Mouse (Mus musculus) lung, postnatal 0 days (tissue): ENCODE measurements around the gene Hist1h2br. TPM values are rescaled to one million over a fixed set of nuclear protein-coding genes. Genes with fewer than 3 reads are reported as not detected.
"Not testable (repeated sequence)": the region's sequence is repeated elsewhere in the genome, so short reads cannot be mapped to it uniquely, and the experiment has no call there.

Source experiments
- ATAC-seq: fragments of 200-750 bp; cut with Nextera tagmentation; 2 replicates; pipeline ENCODE4 v1.8.0; 2017; ENCODE audit warnings: moderate library complexity
- DNase-seq: peaks from one replicate; pipeline ENCODE4 v3.0.0-alpha.2; 2016; ENCODE audit warnings: low spot score
- H3K27ac ChIP-seq: fragments of 300-500 bp; sonication (generic); 2 replicates; pipeline ENCODE4 v1.5.1; 2014; ENCODE audit warnings: antibody characterized with exemption, mild to moderate bottlenecking, low read length, mixed read lengths
- H3K27me3 ChIP-seq: fragments of 300-500 bp; sonication (generic); replicated peaks from 2 replicates; pipeline ENCODE4 v1.6.1; 2014; ENCODE audit warnings: low read length, mixed read lengths; ENCODE audit not compliant: insufficient read depth
- H3K36me3 ChIP-seq: fragments of 300-500 bp; sonication (generic); 2 replicates; pipeline ENCODE4 v1.6.1; 2014; ENCODE audit warnings: low read length, mixed read lengths; ENCODE audit not compliant: insufficient read depth
- H3K4me1 ChIP-seq: fragments of 300-500 bp; sonication (generic); 2 replicates; pipeline ENCODE4 v1.6.1; 2014; ENCODE audit warnings: antibody characterized with exemption, low read depth, low read length, mixed read lengths; ENCODE audit not compliant: insufficient read depth
- H3K4me2 ChIP-seq: fragments of 300-500 bp; sonication (generic); replicated peaks from 2 replicates; pipeline ENCODE4 v1.6.1; 2014; ENCODE audit warnings: low read depth, mild to moderate bottlenecking, low read length, moderate library complexity, mixed read lengths
- H3K4me3 ChIP-seq: fragments of 300-500 bp; sonication (generic); 2 replicates; pipeline ENCODE4 v1.5.1; 2014; ENCODE audit warnings: low read depth, low read length
- H3K9ac ChIP-seq: fragments of 300-500 bp; sonication (generic); replicated peaks from 2 replicates; pipeline ENCODE4 v1.6.1; 2014; ENCODE audit warnings: low read depth, mild to moderate bottlenecking
- H3K9me3 ChIP-seq: fragments of 300-500 bp; sonication (generic); 2 replicates; pipeline ENCODE4 v1.6.1; 2016; ENCODE audit warnings: low read length, mixed read lengths
- CTCF ChIP-seq: IDR thresholded peaks from 2 replicates; pipeline ENCODE4 v1.5.1; 2016; ENCODE audit warnings: antibody characterized with exemption, mild to moderate bottlenecking
- EP300 ChIP-seq: IDR thresholded peaks from 2 replicates; pipeline ENCODE4 v1.6.1; 2016; ENCODE audit warnings: antibody characterized with exemption, mild to moderate bottlenecking, control low read depth
- WGBS: fragments of 180-500 bp; shearing (Covaris S2); extraction: QIAGEN DNeasy Blood & Tissue Kit; methylation state at CpG from one replicate; pipeline ENCODE4 v1.1.7; 2014; 5-methylcytosine and 5-hydroxymethylcytosine counted together
- polyA plus RNA-seq: library from polyadenylated mRNA; unstranded; fragments of >200 nt; fragmentation: Nextera tagmentation; extraction: Ambion mirVana; gene quantifications from 2 replicates; pipeline ENCODE4 v1.2.1, GENCODE M21; 2015

Hist1h2br gene
- 3.0 and 3.8 TPM in 2 replicates for polyA plus RNA-seq

DNA sequence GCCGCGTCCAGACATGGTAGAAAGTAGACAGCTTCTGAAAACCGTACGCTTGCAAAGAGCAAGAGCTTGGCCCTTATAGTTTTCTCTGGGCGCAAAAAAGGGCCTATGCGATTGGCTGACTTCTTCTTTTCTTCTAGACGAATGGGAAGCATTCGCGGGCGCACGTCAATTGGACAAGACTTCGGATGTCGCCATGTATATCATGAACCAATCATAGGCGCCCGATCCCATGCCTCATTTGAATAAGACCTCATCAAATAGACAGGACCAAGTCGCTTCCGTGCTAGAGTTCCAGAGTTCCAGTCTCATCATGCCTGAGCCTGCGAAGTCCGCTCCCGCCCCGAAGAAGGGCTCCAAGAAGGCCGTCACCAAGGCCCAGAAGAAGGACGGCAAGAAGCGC, at the start of gene Hist1h2br, which contains the start of gene Hist1h2ap:
Gene Hist1h2br (plus strand): TSS at position 283 of the 400 bp plus-strand sequence.
Gene Hist1h2ap (minus strand): TSS at position 47 of the 400 bp plus-strand sequence.
- H3K9ac ChIP-seq, H3K4me1 ChIP-seq, H3K27ac ChIP-seq, H3K4me2 ChIP-seq, H3K4me3 ChIP-seq, H3K27me3 ChIP-seq, H3K9me3 ChIP-seq, H3K36me3 ChIP-seq, DNase-seq: not testable (repeated sequence)
- ATAC-seq = peak; percentile 94
- no CpG with 5 or more reads among the region's 24 CpGs for WGBS

DNA sequence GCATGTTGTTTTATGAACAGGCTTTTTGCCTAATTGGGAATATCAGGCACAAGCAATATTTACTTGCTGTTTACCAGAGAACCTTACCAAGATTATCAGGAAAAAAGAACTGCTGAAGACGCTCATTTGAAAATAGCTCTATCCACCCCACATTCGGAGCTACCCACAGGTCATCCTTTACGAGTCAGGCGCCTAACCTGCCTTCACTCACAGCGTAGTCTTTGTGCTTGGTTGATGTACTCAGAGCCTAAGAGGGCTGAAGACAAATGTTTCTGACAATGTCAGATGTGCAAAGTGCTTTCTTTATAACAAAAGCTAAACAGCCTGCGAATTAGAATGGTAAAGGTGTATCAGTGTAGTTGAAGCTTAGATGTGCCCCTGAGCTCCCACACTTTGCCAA, 49.2 kb upstream of the Hist1h2br start:
- Histone ChIP-seq H3K4me3 (no peak overlapping the region), H3K4me2 (no peak overlapping the region)

DNA sequence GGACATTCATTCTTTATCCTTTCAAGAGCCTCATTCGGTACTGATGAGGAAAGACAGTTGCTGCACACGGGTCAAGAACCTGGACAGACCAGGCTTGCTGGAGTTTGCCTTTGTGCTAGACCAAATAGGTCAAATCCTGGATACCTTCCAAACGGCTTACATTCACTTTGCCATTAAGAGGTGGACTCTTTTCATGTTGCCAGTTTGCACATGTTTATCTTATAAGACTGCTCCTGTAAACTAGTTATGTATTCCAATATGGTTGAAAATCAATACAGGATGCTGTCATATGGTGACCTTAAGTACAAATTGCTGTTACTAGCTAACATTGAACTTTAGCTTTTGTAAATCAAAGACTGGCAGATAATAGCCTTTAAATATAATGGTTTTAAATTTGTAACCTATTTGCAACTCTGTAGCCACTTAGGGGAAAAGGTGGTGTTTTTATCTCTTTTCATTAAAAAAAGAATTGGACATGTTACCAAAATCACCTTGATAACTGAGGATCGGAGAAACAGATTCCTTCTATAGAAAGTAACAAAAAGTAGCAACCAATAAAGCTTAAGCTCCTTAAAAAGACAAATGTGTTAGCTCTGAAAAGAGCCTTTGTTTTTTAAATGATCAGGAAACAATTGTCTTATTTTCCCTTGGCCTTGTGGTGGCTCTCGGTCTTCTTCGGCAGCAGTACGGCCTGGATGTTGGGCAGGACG, 47.2 kb upstream of the Hist1h2br start:
- H3K27ac ChIP-seq = 0 out of 2 replicates have a peak overlapping the region, but pooled peaks have one; percentile 21
- H3K9ac ChIP-seq = no peak overlapping the region
- H3K4me1 ChIP-seq = peaks cover 4% of the 10 kb centered on the region; the same call in 1 of the 2 replicates
- no peaks in the 10 kb centered on the region for H3K27me3 ChIP-seq
- WGBS = 4% methylated on average over 8 of the region's 8 CpGs
- ATAC-seq (no peak), DNase-seq (peak; percentile 38)
- no peaks in the 10 kb centered on the region for H3K36me3 ChIP-seq
- peak overlapping the region; percentile 33 for H3K4me3 ChIP-seq
- H3K4me2 ChIP-seq = peak overlapping the region; percentile 46
- no peaks in the 10 kb centered on the region for H3K9me3 ChIP-seq
- no peak for TF ChIP-seq EP300
- TF ChIP-seq CTCF = no peak

More for the DNA sequence above, 49.2 kb upstream of the Hist1h2br start:
- WGBS = 36% methylated on average over 6 of the region's 6 CpGs
- ATAC-seq (no peak), DNase-seq (no peak)
- no peak overlapping the region for H3K9ac ChIP-seq
- no peaks in the 10 kb centered on the region for H3K27me3 ChIP-seq
- no peaks in the 10 kb centered on the region for H3K9me3 ChIP-seq
- H3K36me3 ChIP-seq = no peaks in the 10 kb centered on the region
- no peak for TF ChIP-seq EP300
- TF ChIP-seq CTCF = no peak
- H3K4me1 ChIP-seq = peaks cover 10% of the 10 kb centered on the region; the same call in 1 of the 2 replicates
- H3K27ac ChIP-seq = no peak overlapping the region

DNA sequence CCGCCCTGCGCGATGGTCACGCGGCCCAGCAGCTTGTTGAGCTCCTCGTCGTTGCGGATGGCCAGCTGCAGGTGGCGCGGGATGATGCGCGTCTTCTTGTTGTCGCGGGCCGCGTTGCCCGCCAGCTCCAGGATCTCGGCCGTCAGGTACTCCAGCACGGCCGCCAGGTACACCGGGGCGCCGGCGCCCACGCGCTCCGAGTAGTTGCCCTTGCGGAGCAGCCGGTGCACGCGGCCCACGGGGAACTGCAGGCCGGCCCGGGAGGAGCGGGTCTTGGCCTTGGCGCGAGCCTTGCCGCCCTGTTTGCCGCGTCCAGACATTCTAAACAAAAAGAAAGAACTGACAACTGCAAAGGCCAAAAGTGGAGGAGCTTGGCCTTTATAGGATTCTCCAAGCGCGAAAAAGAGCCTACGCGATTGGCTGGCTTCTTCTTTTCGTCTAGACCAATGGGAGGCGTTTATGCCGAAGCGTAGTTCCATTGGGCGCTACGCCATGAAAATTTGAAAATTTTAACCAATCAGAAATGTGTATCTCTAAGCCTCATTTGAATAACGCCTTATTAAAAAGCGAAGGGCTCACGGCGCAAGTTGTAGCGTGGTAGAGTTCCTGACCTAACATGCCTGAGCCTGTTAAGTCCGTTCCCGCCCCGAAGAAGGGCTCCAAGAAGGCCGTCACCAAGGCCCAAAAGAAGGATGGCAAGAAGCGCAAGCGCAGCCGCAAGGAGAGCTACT, 46.5 kb upstream of the Hist1h2br start, which contains the start of the genes Hist1h2an and Hist1h2bp:
Gene Hist1h2an (minus strand): TSS at position 320 of the 731 bp plus-strand sequence.
Gene Hist1h2bp (plus strand): TSS at position 563 of the 731 bp plus-strand sequence.
- H3K4me1 ChIP-seq, H3K27me3 ChIP-seq, H3K36me3 ChIP-seq, H3K9me3 ChIP-seq, H3K9ac ChIP-seq: not testable (repeated sequence)
- DNase-seq (peak; percentile 98), ATAC-seq (peak; percentile 96)
- 0 out of 2 replicates have a peak within 1 kb of the TSS, but pooled peaks have one; percentile 55 for H3K27ac ChIP-seq
- H3K4me3 ChIP-seq = peak within 1 kb of the TSS; percentile 33
- 0 out of 2 replicates have a peak, but pooled peaks have one; percentile 43 for TF ChIP-seq EP300
- peak within 1 kb of the TSS; percentile 47 for H3K4me2 ChIP-seq
- WGBS = under 1% methylated on average over 32 of the region's 63 CpGs

DNA sequence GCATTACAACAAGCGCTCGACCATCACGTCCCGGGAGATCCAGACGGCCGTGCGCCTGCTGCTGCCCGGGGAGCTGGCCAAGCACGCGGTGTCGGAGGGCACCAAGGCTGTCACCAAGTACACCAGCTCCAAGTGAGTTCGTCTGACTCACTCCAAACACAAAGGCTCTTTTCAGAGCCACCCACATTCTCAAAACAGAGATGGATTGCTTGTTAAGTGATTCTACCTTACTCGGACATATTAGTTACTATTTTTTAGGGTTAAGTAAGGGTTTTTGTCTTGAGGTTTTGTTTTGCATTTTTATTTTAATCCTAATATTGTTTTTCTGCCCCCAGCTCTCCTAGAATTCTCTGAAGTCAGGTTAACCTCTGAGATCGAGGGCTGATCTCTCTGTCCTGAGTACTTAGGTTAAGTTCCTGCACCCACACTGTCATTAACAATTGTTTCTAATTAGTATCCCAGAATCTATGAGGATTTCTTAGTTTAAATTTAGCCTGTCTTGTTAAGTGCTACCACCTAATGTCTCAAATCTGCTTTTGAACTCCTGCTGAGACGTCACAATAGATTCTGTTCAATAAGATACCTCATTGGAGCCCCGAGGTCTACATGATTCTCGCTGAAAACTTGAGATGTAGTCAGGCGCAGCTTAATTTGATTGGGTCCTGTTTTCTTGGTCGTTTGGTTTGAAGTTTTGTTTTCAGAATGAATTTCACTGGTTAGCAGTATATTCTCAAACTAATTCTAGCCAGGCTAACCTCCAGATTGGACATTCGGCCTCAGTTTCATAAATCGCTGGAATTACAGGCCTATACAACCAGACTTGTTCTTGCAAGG, 45.6 kb upstream of the Hist1h2br start:
- peak; percentile 24 for ATAC-seq
- DNase-seq = peak; percentile 27
- 27% methylated on average over 13 of the region's 21 CpGs for WGBS

More for the DNA sequence above, 45.6 kb upstream of the Hist1h2br start:
- no peaks in the 10 kb centered on the region for H3K4me1 ChIP-seq
- no peaks in the 10 kb centered on the region for H3K9me3 ChIP-seq
- TF ChIP-seq EP300 = no peak
- no peak for TF ChIP-seq CTCF
- H3K4me2 ChIP-seq = peak overlapping the region; percentile 47; the same call in 1 of the 2 replicates
- H3K9ac ChIP-seq = no peak overlapping the region
- no peaks in the 10 kb centered on the region for H3K36me3 ChIP-seq
- no peaks in the 10 kb centered on the region for H3K27me3 ChIP-seq
- no peak overlapping the region for H3K27ac ChIP-seq
- peak overlapping the region; percentile 33; the same call in 1 of the 2 replicates for H3K4me3 ChIP-seq
